Mouse (Mus musculus) liver, postnatal 0 days (tissue): ENCODE measurements around the gene Fbxl15.

Experiments
- CTCF ChIP-seq: sonication (generic); IDR thresholded peaks from 2 replicates; pipeline ENCODE4 v1.5.1; 2016; ENCODE audit warnings: antibody characterized with exemption, low read depth
- EP300 ChIP-seq: IDR thresholded peaks from 2 replicates; pipeline ENCODE4 v1.6.1; 2016; ENCODE audit warnings: antibody characterized with exemption, low read depth, mild to moderate bottlenecking

- no peak for TF ChIP-seq CTCF
- no peak for TF ChIP-seq EP300
Observed at GRCm38 (mm10) chr19:46321101-46321943, 6.7 kb upstream of the Fbxl15 start.
